Mouse (Mus musculus) liver, embryonic 15.5 days (tissue): ENCODE measurements around the gene Snhg11. TPM values are rescaled to one million over a fixed set of nuclear protein-coding genes. Genes with fewer than 3 reads are reported as not detected.

Source experiments
- ATAC-seq: fragments of 200-750 bp; cut with Nextera tagmentation; 2 replicates; pipeline ENCODE4 v1.8.0; 2017; ENCODE audit warnings: moderate number of reproducible peaks, mild to moderate bottlenecking, moderate library complexity; ENCODE audit not compliant: insufficient read depth
- H3K27ac ChIP-seq: fragments of 300-500 bp; sonication (generic); replicated peaks from 2 replicates; pipeline ENCODE4 v1.5.1; 2015; ENCODE audit warnings: mild to moderate bottlenecking, inconsistent platforms
- H3K27me3 ChIP-seq: fragments of 300-500 bp; sonication (generic); 2 replicates; pipeline ENCODE4 v1.6.1; 2015; ENCODE audit warnings: mild to moderate bottlenecking, inconsistent platforms
- H3K36me3 ChIP-seq: fragments of 300-500 bp; sonication (generic); replicated peaks from 2 replicates; pipeline ENCODE4 v1.6.1; 2015; ENCODE audit warnings: moderate library complexity, mild to moderate bottlenecking, inconsistent platforms
- H3K4me1 ChIP-seq: fragments of 300-500 bp; sonication (generic); replicated peaks from 2 replicates; pipeline ENCODE4 v1.6.1; 2015; ENCODE audit warnings: inconsistent platforms
- H3K4me2 ChIP-seq: fragments of 300-500 bp; sonication (generic); 2 replicates; pipeline ENCODE4 v1.6.1; 2015; ENCODE audit warnings: moderate library complexity, mild to moderate bottlenecking, inconsistent platforms
- H3K4me3 ChIP-seq: fragments of 300-500 bp; sonication (generic); replicated peaks from 2 replicates; pipeline ENCODE4 v1.5.1; 2015; ENCODE audit warnings: mild to moderate bottlenecking, inconsistent platforms
- H3K9ac ChIP-seq: fragments of 300-500 bp; sonication (generic); 2 replicates; pipeline ENCODE4 v1.6.1; 2015; ENCODE audit warnings: moderate library complexity, mild to moderate bottlenecking, inconsistent platforms
- H3K9me3 ChIP-seq: fragments of 300-500 bp; sonication (generic); replicated peaks from 2 replicates; pipeline ENCODE4 v1.6.1; 2016; ENCODE audit warnings: inconsistent platforms
- WGBS: fragments of 180-500 bp; shearing (Covaris S2); methylation state at CpG from one replicate; pipeline ENCODE4 v1.1.7; 2015; ENCODE audit warnings: mixed read lengths; ENCODE audit not compliant: insufficient replicate concordance; 5-methylcytosine and 5-hydroxymethylcytosine counted together
- polyA plus RNA-seq: library from polyadenylated mRNA; unstranded; fragments of >200 nt; fragmentation: Nextera tagmentation; extraction: Ambion mirVana; gene quantifications from 2 replicates; pipeline ENCODE4 v1.2.1, GENCODE M21; 2015

The Snhg11 gene
- polyA plus RNA-seq, 1 experiment from 2014 or later: 1.5 TPM

DNA sequence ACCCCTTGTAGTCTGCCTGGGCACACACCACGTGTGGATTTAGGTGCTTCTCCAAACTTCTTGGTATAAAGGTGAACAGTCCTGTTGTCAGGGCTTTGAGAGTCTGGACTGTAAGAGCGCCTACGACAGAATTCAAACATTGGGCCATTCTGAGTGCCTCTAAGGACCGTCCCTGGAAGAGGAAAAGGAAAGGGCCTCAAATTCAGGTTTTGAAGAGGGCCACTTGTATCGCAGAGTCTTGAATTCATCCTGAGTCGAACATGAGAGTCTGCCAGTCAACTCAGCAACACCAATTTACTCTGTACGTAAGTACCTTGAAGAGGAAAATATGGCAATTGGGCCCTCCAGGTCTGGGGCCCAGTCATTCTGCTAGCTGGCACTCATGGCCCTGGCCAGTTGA, 27.5 kb downstream of the Snhg11 start:
- no peak for ATAC-seq
- Histone ChIP-seq H3K4me2 (no peak overlapping the region), H3K36me3 (no peaks in the 10 kb centered on the region), H3K27me3 (no peaks in the 10 kb centered on the region; the same call in 1 of the 2 replicates), H3K4me3 (no peak overlapping the region), H3K9ac (no peak overlapping the region), H3K9me3 (no peaks in the 10 kb centered on the region), H3K4me1 (no peaks in the 10 kb centered on the region), H3K27ac (no peak overlapping the region)
- 74% methylated on average over 7 of the region's 7 CpGs for WGBS

DNA sequence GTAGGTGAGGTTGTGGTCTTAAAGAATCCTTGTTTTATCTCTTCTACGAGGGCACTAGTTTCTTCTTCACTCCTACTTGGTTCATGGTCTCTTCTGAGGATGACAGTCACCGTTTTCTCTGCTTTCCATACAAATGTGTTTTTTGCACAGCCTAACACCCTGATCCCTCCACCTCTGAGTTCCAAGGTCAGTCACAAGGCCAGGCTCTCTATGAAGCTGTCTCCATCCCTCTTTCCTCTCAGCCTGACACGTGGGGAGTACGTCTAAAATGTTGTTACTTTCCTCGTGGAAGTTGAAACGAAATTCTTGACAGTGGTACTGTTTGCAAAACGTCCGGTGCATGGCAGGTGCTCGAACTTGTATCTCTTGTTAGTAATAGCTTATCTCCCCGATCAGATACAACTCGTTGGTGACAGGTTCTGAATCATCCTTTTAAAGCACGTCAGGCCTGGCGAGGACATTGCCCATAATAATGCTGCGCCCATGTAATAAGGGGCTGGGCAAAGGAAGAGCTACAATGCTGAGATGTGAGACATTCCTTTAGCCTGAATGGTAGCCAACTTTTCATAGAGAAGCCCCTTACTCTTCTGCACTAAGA, 33.7 kb downstream of the Snhg11 start:
- WGBS: 27% methylated on average over 14 of the region's 14 CpGs
- H3K9ac ChIP-seq: 0 out of 2 replicates have a peak overlapping the region, but pooled peaks have one; percentile 22

DNA sequence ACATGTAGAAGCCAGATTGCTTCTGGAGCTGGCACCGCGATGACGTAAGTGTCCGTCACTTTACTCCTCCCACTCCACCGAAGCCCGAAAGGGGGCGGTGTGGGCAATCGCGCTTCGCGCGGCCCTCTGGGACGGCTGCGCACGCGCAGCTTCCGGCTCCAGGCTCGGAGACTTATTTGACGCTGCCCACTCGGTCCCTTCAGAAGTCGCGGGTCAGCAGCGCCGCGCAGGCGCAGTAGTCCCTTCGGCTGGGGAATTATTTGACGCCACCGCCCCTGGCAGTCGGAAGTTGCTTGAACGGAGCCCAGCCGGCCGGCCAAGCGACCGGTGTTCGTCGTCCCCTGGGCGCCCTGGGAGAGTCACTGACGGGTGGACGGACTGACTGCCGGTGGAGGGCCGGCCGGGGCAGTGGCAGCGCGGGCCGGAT, 34.2 kb downstream of the Snhg11 start, which contains the start of gene Ralgapb:
Ralgapb (plus strand) TSS at position 254 of the 427 bp plus-strand sequence.
- under 1% methylated on average over 46 of the region's 46 CpGs for whole genome bisulfite sequencing
- H3K4me1 ChIP-seq: peaks cover 49% of the 10 kb centered on the region

More for the DNA sequence above, 33.7 kb downstream of the Snhg11 start:
- Histone ChIP-seq H3K4me2 (peak overlapping the region; percentile 93), H3K4me1 (peaks cover 43% of the 10 kb centered on the region), H3K4me3 (peak overlapping the region; percentile 92), H3K27ac (no peak overlapping the region), H3K27me3 (no peaks in the 10 kb centered on the region; the same call in 1 of the 2 replicates), H3K9me3 (no peaks in the 10 kb centered on the region), H3K36me3 (no peaks in the 10 kb centered on the region)
- ATAC-seq: no peak

DNA sequence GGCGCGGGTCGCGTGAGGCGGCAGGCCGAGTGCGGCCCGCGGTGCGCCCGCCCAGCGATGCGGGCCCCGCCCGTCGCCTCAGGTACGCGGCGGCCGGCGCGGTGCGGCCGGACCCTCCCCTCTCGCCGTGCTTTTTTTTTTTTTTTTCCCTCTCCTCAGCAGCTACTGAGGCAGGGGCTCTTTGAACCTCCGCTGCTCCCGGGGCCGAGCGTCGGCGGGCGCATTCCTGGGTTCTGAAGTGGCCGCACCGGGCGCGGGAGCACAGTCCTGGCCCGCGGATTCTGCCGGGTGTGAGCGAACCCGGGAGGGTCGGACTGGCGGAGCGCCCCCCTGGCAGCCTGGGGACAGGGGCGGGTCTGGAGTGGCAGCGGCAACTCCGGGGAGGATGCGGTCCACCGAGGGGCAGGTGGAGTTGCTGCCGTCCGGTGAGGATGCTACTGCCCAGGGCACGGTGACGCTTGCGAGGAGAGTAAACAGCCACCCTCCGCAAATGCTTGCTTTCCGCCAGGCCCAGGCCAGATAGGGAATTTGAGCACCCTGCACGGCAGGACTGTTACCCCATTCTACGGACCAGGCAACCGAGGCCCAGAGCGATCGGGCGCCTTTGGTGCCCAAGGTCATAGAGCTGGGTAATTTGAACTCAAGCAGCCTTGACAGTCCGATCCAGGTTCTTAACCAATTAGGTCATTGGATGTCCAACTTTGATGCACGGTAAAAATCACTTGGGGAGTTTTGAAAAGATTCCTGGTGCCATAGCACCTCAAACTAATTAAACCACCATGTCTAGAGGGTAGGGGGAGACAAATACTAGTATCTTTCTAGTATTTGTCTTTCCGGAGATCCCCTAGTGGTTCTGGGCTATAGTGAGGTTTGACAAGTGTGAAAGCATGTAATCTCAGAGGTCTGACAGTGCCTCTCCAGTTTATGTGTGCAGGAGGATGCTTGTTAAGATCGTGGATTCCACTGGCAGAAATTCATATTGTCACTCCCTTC, 34.9 kb downstream of the Snhg11 start:
- peak overlapping the region; percentile 95 for H3K9ac ChIP-seq
- no peaks in the 10 kb centered on the region; the same call in 1 of the 2 replicates for H3K27me3 ChIP-seq
- ATAC-seq: peak; percentile 84
- peaks cover 50% of the 10 kb centered on the region for H3K4me1 ChIP-seq
- WGBS: 2% methylated on average over 45 of the region's 67 CpGs
- H3K4me3 ChIP-seq: peak overlapping the region; percentile 92
- H3K4me2 ChIP-seq: peak overlapping the region; percentile 93
- peak overlapping the region; percentile 89 for H3K27ac ChIP-seq
- H3K36me3 ChIP-seq: no peaks in the 10 kb centered on the region
- H3K9me3 ChIP-seq: no peaks in the 10 kb centered on the region

More for the DNA sequence above, 34.2 kb downstream of the Snhg11 start, which contains the start of gene Ralgapb:
- peak within 1 kb of the TSS; percentile 93 for H3K4me2 ChIP-seq
- H3K4me3 ChIP-seq: peak within 1 kb of the TSS; percentile 92
- H3K9ac ChIP-seq: peak within 1 kb of the TSS; percentile 95
- H3K27me3 ChIP-seq: no peaks in the 10 kb centered on the region; the same call in 1 of the 2 replicates
- peak within 1 kb of the TSS; percentile 89 for H3K27ac ChIP-seq
- no peaks in the 10 kb centered on the region for H3K36me3 ChIP-seq
- H3K9me3 ChIP-seq: no peaks in the 10 kb centered on the region
- peak; percentile 79 for ATAC-seq

DNA sequence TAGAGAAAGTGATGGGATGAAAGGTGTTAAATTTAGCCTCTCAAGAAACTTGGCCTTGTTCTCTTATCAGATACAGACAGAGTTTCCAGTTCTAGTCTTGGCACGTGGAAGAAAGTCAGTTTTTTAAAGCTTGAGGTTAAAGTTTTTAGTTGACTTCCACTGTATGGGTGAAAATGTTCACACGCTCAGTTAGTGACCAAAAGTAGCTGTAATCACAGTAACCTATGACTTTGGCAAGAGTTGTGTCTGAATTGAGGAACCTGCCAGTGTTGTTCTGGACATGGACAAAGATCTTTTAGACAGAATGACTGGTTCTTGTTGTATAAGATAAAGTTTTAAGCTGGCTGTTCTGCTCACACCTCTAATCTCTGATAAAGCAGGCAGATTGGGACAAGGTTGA, 37.8 kb downstream of the Snhg11 start:
- no peaks in the 10 kb centered on the region for H3K9me3 ChIP-seq
- H3K4me3 ChIP-seq: no peak overlapping the region
- 0 out of 2 replicates have a peak overlapping the region, but pooled peaks have one; percentile 20 for H3K27ac ChIP-seq
- H3K36me3 ChIP-seq: no peaks in the 10 kb centered on the region
- H3K4me2 ChIP-seq: 0 out of 2 replicates have a peak overlapping the region, but pooled peaks have one; percentile 1
- H3K4me1 ChIP-seq: peaks cover 50% of the 10 kb centered on the region
- H3K9ac ChIP-seq: no peak overlapping the region
- ATAC-seq: no peak
- 34% methylated on average over 2 of the region's 2 CpGs for WGBS
- no peaks in the 10 kb centered on the region for H3K27me3 ChIP-seq

DNA sequence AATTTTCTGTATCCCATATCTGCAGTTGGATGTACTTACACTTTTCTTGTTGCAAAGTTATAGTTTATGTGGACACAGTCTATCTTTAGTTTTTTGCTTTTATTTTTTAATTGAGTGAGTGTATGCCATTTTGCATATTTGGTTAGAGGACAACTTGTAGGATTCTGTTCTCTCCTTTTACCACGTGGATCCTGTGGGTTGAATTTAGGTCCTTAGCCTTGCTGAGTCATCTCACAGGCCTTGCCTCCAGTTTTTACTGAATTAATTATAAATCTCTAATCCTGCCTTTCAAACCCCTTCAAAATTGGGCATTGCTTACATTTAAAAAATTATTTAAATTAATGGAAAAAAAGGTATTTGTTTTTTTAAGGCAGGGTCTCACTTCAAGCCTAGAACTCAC, 40.4 kb downstream of the Snhg11 start:
- H3K9me3 ChIP-seq: no peaks in the 10 kb centered on the region
- no peak overlapping the region for H3K27ac ChIP-seq
- H3K9ac ChIP-seq: no peak overlapping the region
- no peak overlapping the region for H3K4me3 ChIP-seq
- no peak for ATAC-seq
- 26% methylated on average over 1 of the region's 1 CpGs for WGBS
- H3K4me1 ChIP-seq: peaks cover 37% of the 10 kb centered on the region
- H3K36me3 ChIP-seq: no peaks in the 10 kb centered on the region
- no peak overlapping the region for H3K4me2 ChIP-seq
- H3K27me3 ChIP-seq: no peaks in the 10 kb centered on the region

DNA sequence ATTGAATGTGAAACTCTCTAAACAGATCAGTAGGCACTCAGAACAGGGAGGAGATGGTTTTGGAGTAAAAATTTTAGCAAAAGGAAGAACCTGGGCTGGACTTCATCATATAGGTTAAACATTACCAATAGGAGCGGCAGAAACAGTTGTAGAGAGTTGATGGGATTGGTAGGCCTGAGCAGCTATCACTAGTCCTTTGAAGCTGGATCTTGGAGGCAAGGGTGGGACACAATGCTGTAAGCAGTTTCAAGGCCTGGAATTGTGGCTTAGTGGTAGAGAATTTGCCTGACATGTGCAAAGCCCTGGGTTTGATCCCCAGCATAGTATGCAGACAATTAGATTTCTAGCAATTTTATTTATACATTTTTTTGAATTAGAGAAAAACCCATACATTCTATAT, 43.2 kb downstream of the Snhg11 start:
- Histone ChIP-seq H3K4me2 (no peak overlapping the region), H3K9ac (no peak overlapping the region), H3K27ac (no peak overlapping the region), H3K4me3 (no peak overlapping the region), H3K36me3 (peaks cover 14% of the 10 kb centered on the region; the same call in 1 of the 2 replicates), H3K4me1 (peaks cover 11% of the 10 kb centered on the region), H3K9me3 (no peaks in the 10 kb centered on the region), H3K27me3 (no peaks in the 10 kb centered on the region)
- ATAC-seq: no peak
- 63% methylated on average over 1 of the region's 1 CpGs for WGBS

Other genes starting within 250 kb of the Snhg11 start
- 67.7 and 77.8 TPM in 2 replicates for gene Tgm2, start 229.2 kb upstream of the Snhg11 start, polyA plus RNA-seq
- gene D630003M21Rik, start 146.4 kb upstream of the Snhg11 start, polyA plus RNA-seq: 0.61 and 0.78 TPM in 2 replicates
- gene Bpi, start 117.5 kb upstream of the Snhg11 start, polyA plus RNA-seq: not detected in 2 replicates
- 50.6 and 56.8 TPM in 2 replicates for gene Lbp, start 69.1 kb upstream of the Snhg11 start, polyA plus RNA-seq
- 5.0 and 5.2 TPM in 2 replicates for gene Ralgapb, start 34.2 kb downstream of the Snhg11 start, polyA plus RNA-seq
- not detected in 2 replicates for gene Adig, start 127.0 kb downstream of the Snhg11 start, polyA plus RNA-seq
- gene Arhgap40, start 137.2 kb downstream of the Snhg11 start, polyA plus RNA-seq: 0.09 TPM in 1 of 2 replicates, not detected in the other
- gene Slc32a1, start 235.1 kb downstream of the Snhg11 start, polyA plus RNA-seq: not detected in 2 replicates
- gene Actr5, start 249.2 kb downstream of the Snhg11 start, polyA plus RNA-seq: 5.1 and 5.3 TPM in 2 replicates